Mouse (Mus musculus) CH12.LX (cell line): Measurements from ENCODE around the gene Xylb. TPM values are rescaled to one million over a fixed set of nuclear protein-coding genes. Genes with fewer than 3 reads are reported as not detected.

ENCODE experiments used
- DNase-seq: peaks from one replicate; pipeline ENCODE4 v3.0.0-alpha.2; 2013; ENCODE audit errors: extremely low read depth
- H3K27ac ChIP-seq: 2 replicates; pipeline ENCODE4 v1.5.1; 2012; ENCODE audit warnings: low read depth, mild to moderate bottlenecking, control low read depth, moderate library complexity; ENCODE audit not compliant: insufficient read depth
- H3K27me3 ChIP-seq: replicated peaks from 2 replicates; pipeline ENCODE3; 2012; ENCODE audit warnings: inconsistent platforms
- H3K36me3 ChIP-seq, 2 experiments: replicated peaks in 1 of 2; 2 replicates each; pipeline versions ENCODE3 to v1.6.1; 2012; ENCODE audit warnings: inconsistent platforms in 1 of 2, low read length in 1 of 2, mild to moderate bottlenecking in 1 of 2, mixed read lengths in 1 of 2, moderate library complexity in 1 of 2; ENCODE audit not compliant: control insufficient read depth in 1 of 2, insufficient read depth in 1 of 2
- H3K4me1 ChIP-seq, 2 experiments: 2 replicates each; pipeline ENCODE4 v1.6.1; 2012; ENCODE audit warnings: inconsistent platforms in 1 of 2, moderate library complexity in 1 of 2; ENCODE audit not compliant: insufficient read depth in 2 of 2, control insufficient read depth in 1 of 2
- H3K4me2 ChIP-seq: 2 replicates; pipeline ENCODE4 v1.6.1; 2012; ENCODE audit warnings: low read depth, mild to moderate bottlenecking, control low read depth; ENCODE audit not compliant: poor library complexity, insufficient read depth, severe bottlenecking
- H3K4me3 ChIP-seq, 3 experiments: fragments of 150-350 bp in 1 of 3; sonication (generic) in 1 of 3; replicated peaks in 1 of 3; 2 replicates each; pipeline versions ENCODE3 to v1.5.1; 2011 to 2012; ENCODE audit warnings: low read depth in 2 of 3, low read length in 2 of 3, mild to moderate bottlenecking in 2 of 3, moderate library complexity in 2 of 3, control low read depth in 1 of 3, improper control_type of control experiment in 1 of 3, inconsistent platforms in 1 of 3, mixed read lengths in 1 of 3; ENCODE audit not compliant: poor library complexity in 1 of 3
- H3K79me2 ChIP-seq: replicated peaks from 2 replicates; pipeline ENCODE4 v1.6.1; 2012; ENCODE audit warnings: mild to moderate bottlenecking, moderate library complexity; ENCODE audit not compliant: control insufficient read depth, poor library complexity, insufficient read depth, severe bottlenecking; ENCODE audit errors: extremely low read depth
- H3K9ac ChIP-seq: 2 replicates; pipeline ENCODE4 v1.6.1; 2012; ENCODE audit warnings: low read depth, mild to moderate bottlenecking, control low read depth, moderate library complexity; ENCODE audit not compliant: insufficient read depth
- H3K9me3 ChIP-seq: replicated peaks from 2 replicates; pipeline ENCODE3; 2012; ENCODE audit warnings: low read length, inconsistent platforms, mixed read lengths
- CHD1 ChIP-seq: IDR thresholded peaks from 2 replicates; pipeline ENCODE4 v1.6.1; 2012; ENCODE audit warnings: low read depth, low read length, improper control_type of control experiment, inconsistent platforms
- CTCF ChIP-seq, 2 experiments: IDR thresholded peaks in 1 of 2; conservative IDR thresholded peaks in 1 of 2; 2 replicates each; pipeline ENCODE4 v1.5.1; 2011 to 2012; ENCODE audit warnings: low read depth in 2 of 2, low read length in 2 of 2, improper control_type of control experiment in 1 of 2, inconsistent platforms in 1 of 2, mild to moderate bottlenecking in 1 of 2, moderate library complexity in 1 of 2
- EP300 ChIP-seq: IDR thresholded peaks from 2 replicates; pipeline ENCODE4 v1.6.1; 2011; ENCODE audit warnings: low read length, improper control_type of control experiment
- GABPA ChIP-seq: IDR thresholded peaks from 2 replicates; pipeline ENCODE4 v1.6.1; 2012; ENCODE audit warnings: low read depth, low read length, improper control_type of control experiment, inconsistent platforms; ENCODE audit not compliant: insufficient replicate concordance
- IRF4 ChIP-seq: IDR thresholded peaks from 2 replicates; pipeline ENCODE4 v1.6.1; 2014; ENCODE audit warnings: low read depth, mild to moderate bottlenecking, inconsistent platforms, low read length, improper control_type of control experiment
- MEF2A ChIP-seq: IDR thresholded peaks from 2 replicates; pipeline ENCODE4 v1.6.1; 2014; ENCODE audit warnings: low read depth, mild to moderate bottlenecking, inconsistent platforms, low read length, improper control_type of control experiment, borderline replicate concordance
- MXI1 ChIP-seq: IDR thresholded peaks from 2 replicates; pipeline ENCODE4 v1.6.1; 2011; ENCODE audit warnings: mild to moderate bottlenecking, low read depth, low read length, improper control_type of control experiment
- MYC ChIP-seq: IDR thresholded peaks from 2 replicates; pipeline ENCODE4 v1.6.1; 2011; ENCODE audit warnings: low read depth, mild to moderate bottlenecking, improper control_type of control experiment, low read length
- NELFE ChIP-seq: IDR thresholded peaks from 2 replicates; pipeline ENCODE4 v1.6.1; 2011; ENCODE audit warnings: low read depth, low read length, improper control_type of control experiment
- NRF1 ChIP-seq: IDR thresholded peaks from 2 replicates; pipeline ENCODE4 v1.6.1; 2014; ENCODE audit warnings: low read depth, mild to moderate bottlenecking, inconsistent platforms, low read length, improper control_type of control experiment, moderate library complexity
- PAX5 ChIP-seq: IDR thresholded peaks from 2 replicates; pipeline ENCODE4 v1.6.1; 2012; ENCODE audit warnings: low read length, inconsistent platforms, mixed read lengths
- POLR2A ChIP-seq: IDR thresholded peaks from 2 replicates; pipeline ENCODE4 v1.6.1; 2011; ENCODE audit warnings: low read depth, mild to moderate bottlenecking, improper control_type of control experiment, low read length
- RAD21 ChIP-seq: IDR thresholded peaks from 2 replicates; pipeline ENCODE4 v1.6.1; 2011; ENCODE audit warnings: low read depth, mild to moderate bottlenecking, low read length, improper control_type of control experiment, moderate library complexity
- RCOR1 ChIP-seq: conservative IDR thresholded peaks from 2 replicates; pipeline ENCODE4 v1.6.1; 2012; ENCODE audit warnings: low read depth, mild to moderate bottlenecking, inconsistent platforms, low read length, improper control_type of control experiment
- TBP ChIP-seq: conservative IDR thresholded peaks from 2 replicates; pipeline ENCODE4 v1.6.1; 2011; ENCODE audit warnings: low read depth, low read length, improper control_type of control experiment
- USF1 ChIP-seq: IDR thresholded peaks from 2 replicates; pipeline ENCODE4 v1.6.1; 2014; ENCODE audit warnings: low read depth, mild to moderate bottlenecking, inconsistent platforms, low read length, improper control_type of control experiment
- ZC3H11A ChIP-seq: IDR thresholded peaks from 2 replicates; pipeline ENCODE4 v1.6.1; 2012; ENCODE audit warnings: low read depth, mild to moderate bottlenecking, inconsistent platforms, low read length, improper control_type of control experiment
- ZNF384 ChIP-seq: IDR thresholded peaks from 2 replicates; pipeline ENCODE4 v1.6.1; 2012; ENCODE audit warnings: low read depth, low read length, improper control_type of control experiment, inconsistent platforms
- dilution Hi-C: fragments of 300-500 bp; cut with MboI; formaldehyde crosslinking; loops from 2 replicates; pipeline ENCODE4 v1.14.3; 2020; ENCODE audit warnings: low sequenced_read_pairs; ENCODE audit not compliant: extremely low pct_unique_long_range_greater_than_20kb, extremely low pct_ligation_motif_present
- in situ Hi-C: fragments of 300-500 bp; cut with MboI; formaldehyde crosslinking; loops from 3 replicates; pipeline ENCODE4 v1.14.3; 2019; ENCODE audit warnings: low sequenced_read_pairs, low pct_ligation_motif_present, low pct_unique_long_range_greater_than_20kb, mixed read lengths
- polyA plus RNA-seq: library from polyadenylated mRNA; unstranded; fragments of >175 nt; gene quantifications from 2 replicates; pipeline ENCODE4 v1.2.1, GENCODE M21; 2012; ENCODE audit warnings: low read depth; ENCODE audit not compliant: insufficient read length
- total RNA-seq, 2 experiments: library from RNA; depleted of rRNA; stranded (reverse); fragments of 300-350 nt in 1 of 2; fragments of >200 nt in 1 of 2; gene quantifications; 2 replicates each; pipeline ENCODE4 v1.2.3; 2012 to 2014

The Xylb gene
- total and polyA plus RNA-seq, 3 experiments: 2.5 to 7.1 (median 4.8) TPM

GRCm38 (mm10) chr9:119425976-119426415 is 68.8 kb downstream of the Xylb start:
- H3K36me3 ChIP-seq: peaks cover 0 to 3% of the 10 kb centered on the region in 2 experiments
- TF ChIP-seq CHD1 (no peak), ZC3H11A (no peak), POLR2A (no peak), RCOR1 (no peak), GABPA (no peak), MXI1 (no peak), TBP (no peak), IRF4 (no peak), NRF1 (no peak), NELFE (no peak), USF1 (no peak), EP300 (no peak), MYC (no peak), RAD21 (no peak), CTCF (conservative IDR thresholded peaks at IDR 0.05 in 1 of 2, IDR thresholded peaks at IDR 0.05 in 1 of 2; ENCODE audit: low read depth in 2 of 2, low read length in 2 of 2) (no peak)
- no peak overlapping the region for H3K4me3 ChIP-seq
- H3K9me3 ChIP-seq: no peaks in the 10 kb centered on the region
- no peak overlapping the region for H3K9ac ChIP-seq
- H3K27ac ChIP-seq: no peak overlapping the region
- no peaks in the 10 kb centered on the region for H3K27me3 ChIP-seq
- no peak overlapping the region for H3K4me2 ChIP-seq
- dilution Hi-C loops: no loop called here
- no peaks in the 10 kb centered on the region for H3K79me2 ChIP-seq
- in situ Hi-C loops: loop anchor here (5.0 kb wide), 1 partner anchor 64 kb away; no protein-coding TSS in a partner anchor
- H3K4me1 ChIP-seq: peaks cover 5 to 10% of the 10 kb centered on the region in 2 experiments
- no peak for DNase-seq

DNA sequence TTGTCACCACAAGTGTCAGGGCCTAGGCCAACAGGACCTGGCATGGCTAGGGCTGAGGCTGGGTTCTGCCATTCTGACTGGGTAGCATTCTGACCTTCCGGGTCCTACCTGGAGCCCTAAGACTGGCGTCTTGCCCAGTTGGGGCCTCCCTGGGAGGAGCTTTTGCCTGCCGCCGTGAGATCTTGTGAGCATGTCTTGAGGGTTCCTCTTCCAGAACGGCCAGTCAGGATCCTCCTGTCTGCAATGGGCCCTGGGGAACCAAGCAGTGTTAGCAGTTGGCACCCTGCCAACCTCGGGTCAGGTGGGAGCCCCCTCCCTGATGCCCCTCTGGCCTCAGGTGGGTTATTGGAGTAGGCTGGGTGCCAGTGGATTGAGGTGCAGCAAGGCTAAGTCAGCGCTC is 69.3 kb downstream of the Xylb start:
- Histone ChIP-seq H3K4me2 (no peak overlapping the region), H3K9ac (no peak overlapping the region)
- dilution Hi-C loops: no loop called here

More for the DNA sequence above, 69.3 kb downstream of the Xylb start:
- Histone ChIP-seq H3K36me3 (peaks cover 0 to 3% of the 10 kb centered on the region in 2 experiments), H3K27ac (no peak overlapping the region), H3K79me2 (no peaks in the 10 kb centered on the region), H3K4me3 (no peak overlapping the region), H3K27me3 (no peaks in the 10 kb centered on the region), H3K4me1 (peaks cover 5 to 10% of the 10 kb centered on the region in 2 experiments), H3K9me3 (no peaks in the 10 kb centered on the region)
- DNase-seq: no peak
- TF ChIP-seq ZNF384 (no peak), PAX5 (no peak), MEF2A (no peak)
- in situ Hi-C loops: loop anchor here (5.0 kb wide), 1 partner anchor 64 kb away; no protein-coding TSS in a partner anchor
